Mouse (Mus musculus): ENCODE data around the gene Patj. TPM values are rescaled to one million over a fixed set of nuclear protein-coding genes. Genes with fewer than 3 reads are reported as not detected.
"Not testable (repeated sequence)": the region's sequence is repeated elsewhere in the genome, so short reads cannot be mapped to it uniquely, and the experiment has no call there.

Patj gene
- polyA plus RNA-seq, 1 experiment from 2014 or later = 2.2 TPM

DNA sequence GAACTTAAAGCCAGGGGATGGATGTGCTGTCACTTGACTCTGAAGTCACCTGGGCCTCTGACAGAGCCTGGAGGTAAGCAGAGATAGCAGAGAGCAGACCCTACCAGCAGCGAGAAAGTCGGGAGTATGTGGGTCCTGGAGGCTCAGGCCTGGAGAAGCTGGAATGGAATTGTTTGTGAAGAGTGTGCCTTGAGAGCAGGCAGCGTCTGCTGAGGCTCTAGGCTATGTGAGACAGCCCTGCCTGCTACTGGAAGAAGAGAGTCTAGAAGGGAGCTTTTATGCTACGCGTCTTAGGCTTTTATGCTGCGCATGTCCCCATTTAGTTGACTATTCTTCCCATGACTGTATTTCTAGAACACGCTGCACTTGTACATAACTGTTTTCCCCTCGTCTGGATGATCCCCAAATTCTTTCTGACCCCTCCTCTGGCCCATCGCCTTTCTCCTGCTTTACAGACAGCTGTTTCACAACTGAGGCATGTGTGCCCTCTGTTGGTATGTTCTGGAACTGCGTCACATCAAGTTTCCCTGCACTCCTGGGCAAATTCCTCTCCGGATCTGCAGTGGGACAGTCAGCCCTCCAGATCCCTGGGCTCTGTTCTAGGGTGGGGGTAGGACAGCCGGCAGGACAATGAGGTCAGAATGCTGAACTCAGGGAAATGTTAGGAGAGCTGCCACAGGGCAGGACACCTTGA is 306.8 kb downstream of the Patj start:
- Histone ChIP-seq H3K27ac (replicated peaks) (no peak overlapping the region), H3K4me2 (no peak overlapping the region), H3K27me3 (no peaks in the 10 kb centered on the region), H3K36me3 (replicated peaks) (no peaks in the 10 kb centered on the region), H3K4me1 (replicated peaks) (no peaks in the 10 kb centered on the region), H3K4me3 (replicated peaks) (no peak overlapping the region), H3K9ac (no peak overlapping the region), H3K9me3 (replicated peaks) (no peaks in the 10 kb centered on the region)
- ATAC-seq (ENCODE audit: insufficient read depth) = no peak
- 33% methylated on average over 12 of the region's 12 CpGs for WGBS (ENCODE audit: insufficient replicate concordance)

DNA sequence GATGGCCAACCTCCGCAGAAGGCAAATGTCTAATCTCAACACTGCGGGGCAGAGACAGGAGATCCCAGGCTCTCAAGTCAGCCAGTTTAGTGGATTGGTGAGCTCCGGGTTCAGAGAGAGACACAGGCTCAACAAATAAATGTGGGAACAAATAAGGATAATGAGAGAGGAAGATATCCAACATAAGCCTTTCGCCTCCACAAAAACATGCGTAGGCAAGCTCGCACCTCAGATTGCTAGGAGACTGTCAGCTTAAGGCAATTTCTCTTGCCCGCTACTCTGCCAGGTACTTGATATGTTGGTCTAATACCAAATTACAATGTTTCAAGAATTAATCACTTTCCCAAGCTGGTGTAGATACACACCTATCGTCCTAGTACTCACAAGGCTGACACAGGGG is 315.3 kb downstream of the Patj start:
- H3K36me3 ChIP-seq (replicated peaks) = no peaks in the 10 kb centered on the region
- H3K9me3 ChIP-seq (replicated peaks) = no peaks in the 10 kb centered on the region
- no peak overlapping the region for H3K4me3 ChIP-seq (replicated peaks)
- no peak overlapping the region for H3K27ac ChIP-seq (replicated peaks)
- no peak for ATAC-seq (ENCODE audit: insufficient read depth)
- H3K27me3 ChIP-seq = no peaks in the 10 kb centered on the region
- 69% methylated on average over 8 of the region's 8 CpGs for WGBS (ENCODE audit: insufficient replicate concordance)
- no peak overlapping the region for H3K4me2 ChIP-seq
- no peak overlapping the region for H3K9ac ChIP-seq
- H3K4me1 ChIP-seq (replicated peaks) = no peaks in the 10 kb centered on the region

DNA sequence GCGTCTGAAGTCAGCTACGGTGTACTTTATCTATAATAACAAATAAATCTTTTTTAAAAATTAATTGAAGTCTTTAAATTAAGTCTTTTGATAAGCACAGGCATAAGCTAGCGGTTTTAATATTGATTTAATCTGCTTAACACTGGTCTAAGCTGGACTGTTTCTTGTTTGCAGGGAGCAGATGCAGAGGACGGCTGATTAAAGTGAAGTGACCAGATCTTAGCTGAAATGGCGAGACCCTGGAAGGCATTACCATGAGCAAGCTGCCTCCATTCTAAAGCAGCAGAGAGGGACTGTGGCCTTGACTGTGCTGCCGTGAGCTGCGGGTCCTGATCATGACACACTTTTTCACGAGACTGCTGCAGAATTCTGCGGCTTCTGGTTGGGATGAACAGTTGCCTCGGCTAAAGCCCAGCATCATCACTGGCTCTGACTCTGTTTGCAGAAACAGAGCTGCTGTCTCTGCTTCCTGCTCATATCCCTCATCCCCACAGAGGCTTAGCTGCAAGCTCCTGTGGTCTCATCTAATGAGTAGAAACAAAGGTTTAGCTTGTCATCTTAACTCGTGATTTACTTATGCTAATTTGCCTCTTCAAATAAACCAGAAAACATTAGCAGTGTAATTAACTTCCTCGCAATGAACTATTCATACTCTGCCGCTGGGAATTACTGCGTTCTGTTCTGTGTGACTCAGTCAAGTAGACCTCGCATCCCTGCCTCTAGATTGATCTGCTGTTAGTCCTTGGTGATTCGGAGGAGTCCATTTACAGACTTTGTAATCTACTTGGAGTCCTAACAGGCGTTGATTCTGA is 322.4 kb downstream of the Patj start:
- Histone ChIP-seq H3K27me3 (no peaks in the 10 kb centered on the region), H3K36me3 (replicated peaks) (no peaks in the 10 kb centered on the region), H3K27ac (replicated peaks) (no peak overlapping the region), H3K9me3 (replicated peaks) (no peaks in the 10 kb centered on the region), H3K4me2 (no peak overlapping the region), H3K9ac (no peak overlapping the region), H3K4me3 (replicated peaks) (no peak overlapping the region), H3K4me1 (replicated peaks) (no peaks in the 10 kb centered on the region)
- ATAC-seq (ENCODE audit: insufficient read depth) = no peak
- 65% methylated on average over 17 of the region's 17 CpGs for WGBS (ENCODE audit: insufficient replicate concordance)

DNA sequence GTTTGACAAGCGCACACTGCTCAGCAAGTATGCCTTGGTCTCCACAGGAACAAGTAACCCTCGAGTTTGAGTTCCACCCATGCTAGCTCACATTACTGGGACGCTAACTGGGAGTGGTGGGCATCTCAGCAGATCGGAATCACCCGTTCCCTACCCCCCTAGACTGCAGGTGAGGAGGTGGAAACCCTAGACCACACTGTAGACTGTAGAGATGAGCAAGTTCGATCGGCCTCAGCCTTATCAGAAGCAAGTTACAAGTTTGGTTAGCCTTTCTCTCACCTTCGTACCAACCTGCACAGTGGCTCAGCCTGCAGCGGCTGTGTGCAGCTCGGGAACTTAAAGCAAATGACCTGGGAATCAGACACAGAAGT is 322.9 kb downstream of the Patj start:
- H3K27ac ChIP-seq (replicated peaks) = no peak overlapping the region
- H3K4me2 ChIP-seq = no peak overlapping the region
- H3K9me3 ChIP-seq (replicated peaks) = no peaks in the 10 kb centered on the region
- 67% methylated on average over 10 of the region's 10 CpGs for WGBS (ENCODE audit: insufficient replicate concordance)
- H3K36me3 ChIP-seq (replicated peaks) = no peaks in the 10 kb centered on the region
- ATAC-seq (ENCODE audit: insufficient read depth) = no peak
- H3K4me3 ChIP-seq (replicated peaks) = no peak overlapping the region
- no peak overlapping the region for H3K9ac ChIP-seq
- H3K27me3 ChIP-seq = no peaks in the 10 kb centered on the region
- no peaks in the 10 kb centered on the region for H3K4me1 ChIP-seq (replicated peaks)

DNA sequence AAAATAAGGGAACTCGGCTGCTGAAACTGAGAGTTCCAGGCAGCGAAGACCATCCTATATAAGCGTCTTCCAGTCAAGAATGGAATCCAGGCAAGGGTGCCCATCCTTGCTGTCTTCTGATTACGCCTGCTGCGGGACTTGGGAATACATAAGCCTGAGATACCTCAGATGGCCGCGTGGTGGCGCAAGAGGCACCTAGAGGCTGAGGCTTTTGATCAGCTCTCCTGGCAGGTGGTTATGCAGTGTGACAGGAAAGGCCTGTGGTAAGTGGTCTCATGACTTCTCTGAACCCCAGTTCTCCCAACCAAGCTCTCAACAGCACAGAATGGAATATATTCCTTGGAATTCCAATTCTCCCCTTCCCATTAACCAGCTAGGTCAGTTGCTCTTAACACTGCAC is 326.9 kb downstream of the Patj start:
- Histone ChIP-seq H3K9me3 (replicated peaks) (no peaks in the 10 kb centered on the region), H3K4me1 (replicated peaks) (no peaks in the 10 kb centered on the region), H3K27me3 (peaks cover 20% of the 10 kb centered on the region), H3K4me2 (no peak overlapping the region), H3K4me3 (replicated peaks) (no peak overlapping the region), H3K27ac (replicated peaks) (no peak overlapping the region), H3K9ac (no peak overlapping the region), H3K36me3 (replicated peaks) (no peaks in the 10 kb centered on the region)
- WGBS (ENCODE audit: insufficient replicate concordance) = 11% methylated on average over 8 of the region's 8 CpGs
- ATAC-seq (ENCODE audit: insufficient read depth) = no peak

DNA sequence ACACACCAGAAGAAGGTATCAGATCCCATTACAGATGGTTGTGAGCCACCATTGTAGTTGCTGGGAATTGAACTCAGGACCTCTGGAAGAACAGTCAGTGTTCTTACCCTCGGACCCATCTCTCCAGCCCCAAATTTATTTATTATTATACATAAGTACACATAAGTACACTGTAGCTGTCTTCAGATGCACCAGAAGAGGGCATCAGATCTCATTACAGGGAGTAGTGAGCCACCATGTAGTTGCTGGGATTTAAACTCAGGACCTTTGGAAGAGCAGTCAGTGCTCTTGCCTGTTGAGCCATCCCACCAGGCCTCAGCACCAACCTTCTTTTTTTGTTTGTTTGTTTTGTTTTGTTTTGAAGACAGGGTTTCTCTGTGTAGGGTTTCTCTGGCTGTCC is 329.1 kb downstream of the Patj start:
- H3K27me3 ChIP-seq = peaks cover 38% of the 10 kb centered on the region
- H3K4me1 ChIP-seq (replicated peaks); H3K4me3 ChIP-seq (replicated peaks); H3K4me2 ChIP-seq; H3K9ac ChIP-seq; H3K27ac ChIP-seq (replicated peaks); ATAC-seq (ENCODE audit: insufficient read depth); H3K9me3 ChIP-seq (replicated peaks); H3K36me3 ChIP-seq (replicated peaks): not testable (repeated sequence)
- 64% methylated on average over 1 of the region's 1 CpGs for WGBS (ENCODE audit: insufficient replicate concordance)

DNA sequence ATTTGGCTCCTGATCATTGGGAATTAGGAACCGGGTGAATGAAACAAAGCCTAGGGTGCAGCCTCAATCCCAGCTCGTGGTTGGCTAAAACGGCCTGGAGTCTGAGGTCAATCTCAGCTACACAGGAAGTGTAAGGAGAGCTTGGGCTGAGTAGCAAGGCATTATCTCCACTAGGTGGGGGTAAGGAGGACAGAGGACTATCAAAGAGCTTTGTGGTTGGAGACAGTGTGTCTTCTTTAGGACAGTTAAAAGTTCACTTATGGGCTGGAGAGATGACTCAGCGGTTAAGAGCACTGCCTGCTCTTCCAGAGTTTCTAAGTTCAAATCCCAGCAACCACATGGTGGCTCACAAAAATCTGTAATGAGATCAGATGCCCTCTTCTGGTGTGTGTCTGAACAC is 329.9 kb downstream of the Patj start:
- no peak overlapping the region for H3K27ac ChIP-seq (replicated peaks)
- H3K4me1 ChIP-seq (replicated peaks) = no peaks in the 10 kb centered on the region
- no peak overlapping the region for H3K9ac ChIP-seq
- no peaks in the 10 kb centered on the region for H3K9me3 ChIP-seq (replicated peaks)
- H3K27me3 ChIP-seq = peaks cover 38% of the 10 kb centered on the region
- 19% methylated on average over 4 of the region's 4 CpGs for WGBS (ENCODE audit: insufficient replicate concordance)
- no peak for ATAC-seq (ENCODE audit: insufficient read depth)
- H3K36me3 ChIP-seq (replicated peaks) = no peaks in the 10 kb centered on the region
- no peak overlapping the region for H3K4me2 ChIP-seq
- no peak overlapping the region for H3K4me3 ChIP-seq (replicated peaks)

DNA sequence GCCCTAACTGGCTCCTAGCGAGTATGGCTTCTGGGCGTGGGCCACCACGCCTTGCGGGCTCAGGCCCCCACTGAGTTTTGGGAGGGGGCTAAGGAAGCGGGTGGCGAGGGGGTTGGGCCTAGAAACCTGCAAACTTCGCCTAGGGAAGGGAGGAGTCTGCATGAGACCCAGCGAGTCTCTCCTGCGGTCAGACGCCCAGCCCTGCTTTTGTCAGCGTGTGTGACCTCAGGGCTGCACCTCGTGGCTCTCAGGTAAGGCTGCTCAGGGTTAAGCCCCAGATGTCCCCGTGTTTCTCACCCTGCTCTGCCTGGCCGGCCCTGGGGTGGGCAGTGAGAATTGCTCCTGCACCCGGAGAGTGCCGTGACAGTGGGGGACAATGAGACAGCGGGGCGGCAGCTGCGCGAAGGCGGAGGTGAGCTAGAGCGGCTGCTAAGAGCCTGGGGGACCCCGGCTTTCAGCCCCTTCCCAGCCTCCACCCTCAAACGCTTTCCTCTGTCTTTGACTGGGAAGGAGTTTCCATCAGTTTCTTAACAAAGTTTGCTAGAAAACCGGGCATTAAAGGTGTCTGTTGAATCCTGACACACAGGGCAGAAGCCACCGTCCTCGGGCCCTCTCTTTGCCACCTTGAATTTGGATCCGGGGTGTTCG is 331.1 kb downstream of the Patj start, which contains the start of gene L1td1:
TSS of gene L1td1 (plus strand) at position 145 of the 648 bp plus-strand sequence.
- Histone ChIP-seq H3K27me3 (peaks cover 38% of the 10 kb centered on the region), H3K9ac (no peak within 1 kb of the TSS), H3K27ac (replicated peaks) (no peak within 1 kb of the TSS), H3K36me3 (replicated peaks) (no peaks in the 10 kb centered on the region), H3K4me2 (peak within 1 kb of the TSS; percentile 53), H3K4me1 (replicated peaks) (no peaks in the 10 kb centered on the region), H3K4me3 (replicated peaks) (0 out of 2 replicates have a peak within 1 kb of the TSS, but pooled peaks have one; percentile 2), H3K9me3 (replicated peaks) (no peaks in the 10 kb centered on the region)
- no peak for ATAC-seq (ENCODE audit: insufficient read depth)
- 4% methylated on average over 29 of the region's 29 CpGs for WGBS (ENCODE audit: insufficient replicate concordance)

DNA sequence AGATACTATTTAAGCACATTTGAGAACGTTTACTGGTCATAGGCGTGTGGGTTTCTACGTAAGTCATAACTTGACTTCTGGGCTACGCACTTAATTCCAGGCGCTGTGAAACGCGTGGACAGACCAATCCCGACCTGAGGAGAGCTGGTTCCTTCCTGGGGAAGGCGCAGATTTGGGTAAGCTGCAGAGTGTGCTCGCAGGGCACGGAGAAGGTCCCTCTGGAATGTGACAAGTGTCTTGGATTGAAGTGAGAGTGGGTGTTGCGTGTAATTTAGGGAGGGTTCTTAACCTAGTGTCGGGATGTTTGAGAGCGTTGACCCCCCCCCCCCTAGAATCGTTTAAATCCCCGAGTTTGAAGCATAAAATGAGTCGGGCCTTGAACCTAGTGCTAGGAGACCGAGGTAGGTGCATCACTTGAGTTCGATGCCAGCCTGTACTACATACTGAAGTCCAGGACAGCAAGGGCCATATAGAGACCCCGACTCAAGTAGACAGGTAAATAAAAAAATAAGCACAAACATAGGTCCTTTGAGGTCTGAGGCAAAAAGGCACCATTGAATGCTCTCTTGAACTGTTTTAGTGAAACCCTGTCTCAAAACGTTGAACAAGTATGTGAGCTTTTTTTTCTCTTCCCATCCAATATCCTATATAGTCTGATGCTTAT is 331.8 kb downstream of the Patj start:
- peak overlapping the region; percentile 53 for H3K4me2 ChIP-seq
- H3K27me3 ChIP-seq = peaks cover 38% of the 10 kb centered on the region
- H3K4me3 ChIP-seq (replicated peaks) = no peak overlapping the region
- H3K27ac ChIP-seq (replicated peaks) = no peak overlapping the region
- H3K9me3 ChIP-seq (replicated peaks) = no peaks in the 10 kb centered on the region
- H3K36me3 ChIP-seq (replicated peaks) = no peaks in the 10 kb centered on the region
- 3% methylated on average over 21 of the region's 21 CpGs for WGBS (ENCODE audit: insufficient replicate concordance)
- ATAC-seq (ENCODE audit: insufficient read depth) = no peak
- H3K9ac ChIP-seq = no peak overlapping the region
- H3K4me1 ChIP-seq (replicated peaks) = no peaks in the 10 kb centered on the region

DNA sequence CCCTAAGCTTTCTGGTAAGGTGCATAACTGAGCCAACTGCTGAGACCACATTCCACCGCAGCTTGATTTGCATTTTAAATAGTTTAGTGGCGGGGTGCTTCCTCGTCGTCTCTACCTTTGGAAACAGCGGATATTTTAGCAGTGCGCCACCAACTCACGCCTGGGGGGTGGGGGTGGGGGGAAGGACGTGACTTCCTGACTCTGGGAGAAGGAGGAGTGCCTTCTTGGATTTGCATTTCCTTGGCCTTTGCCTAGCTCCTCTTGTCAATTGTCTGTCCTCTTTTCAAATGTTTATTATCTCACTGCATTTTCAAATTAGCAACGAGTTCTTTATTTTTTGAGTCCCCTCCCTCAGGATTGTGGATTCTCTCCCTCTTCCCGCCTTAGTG is 332.4 kb downstream of the Patj start:
- H3K4me1 ChIP-seq (replicated peaks) = no peaks in the 10 kb centered on the region
- no peak overlapping the region for H3K27ac ChIP-seq (replicated peaks)
- H3K9ac ChIP-seq = no peak overlapping the region
- no peak for ATAC-seq (ENCODE audit: insufficient read depth)
- no peaks in the 10 kb centered on the region for H3K9me3 ChIP-seq (replicated peaks)
- 6% methylated on average over 10 of the region's 10 CpGs for WGBS (ENCODE audit: insufficient replicate concordance)
- peaks cover 38% of the 10 kb centered on the region for H3K27me3 ChIP-seq
- H3K4me2 ChIP-seq = no peak overlapping the region
- no peak overlapping the region for H3K4me3 ChIP-seq (replicated peaks)
- H3K36me3 ChIP-seq (replicated peaks) = no peaks in the 10 kb centered on the region

DNA sequence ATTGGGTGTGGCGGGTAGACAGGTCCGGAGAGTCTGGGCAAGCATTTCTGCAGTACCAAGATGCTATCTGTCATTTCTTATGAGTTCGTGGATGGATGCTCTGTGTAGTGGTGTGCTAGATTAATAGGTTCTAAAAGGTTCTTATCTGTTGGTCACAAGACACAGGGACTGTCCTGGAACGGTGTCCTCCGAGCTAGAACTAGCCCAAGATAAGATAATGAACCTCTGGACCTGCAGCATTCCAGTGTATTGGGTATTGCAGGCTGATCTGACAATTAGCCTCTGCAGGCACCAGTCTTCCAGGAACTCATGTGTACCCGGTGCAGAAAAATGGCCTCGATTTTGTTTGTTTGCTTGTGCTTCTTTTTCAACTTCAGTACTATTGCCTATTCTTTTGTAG is 333.1 kb downstream of the Patj start:
- WGBS (ENCODE audit: insufficient replicate concordance) = 38% methylated on average over 7 of the region's 7 CpGs
- no peak for ATAC-seq (ENCODE audit: insufficient read depth)
- H3K9me3 ChIP-seq (replicated peaks) = no peaks in the 10 kb centered on the region

More for the DNA sequence above, 333.1 kb downstream of the Patj start:
- Histone ChIP-seq H3K4me2 (no peak overlapping the region), H3K27me3 (peaks cover 38% of the 10 kb centered on the region), H3K4me3 (replicated peaks) (no peak overlapping the region), H3K4me1 (replicated peaks) (no peaks in the 10 kb centered on the region), H3K27ac (replicated peaks) (no peak overlapping the region), H3K9ac (no peak overlapping the region), H3K36me3 (replicated peaks) (no peaks in the 10 kb centered on the region)
